Mouse (Mus musculus): ENCODE results near the gene Cd151. TPM values are rescaled to one million over a fixed set of nuclear protein-coding genes. Genes with fewer than 3 reads are reported as not detected.
"Not testable (repeated sequence)": the region's sequence is repeated elsewhere in the genome, so short reads cannot be mapped to it uniquely, and the experiment has no call there.

Cd151 gene
- total and polyA plus RNA-seq, 2 experiments from 2014 or later, result 15.0 to 52.9 TPM

GRCm38 (mm10) chr7:141443828-141444237, 23.4 kb upstream of the Cd151 start, which contains the start of gene Pidd1:
Gene Pidd1 (minus strand): TSS chr7:141444025.
- Histone ChIP-seq H3K27me3 (ENCODE audit: insufficient read depth, low read length) (no peaks in the 10 kb centered on the region), H3K36me3 (ENCODE audit: insufficient read depth, low read length) (no peaks in the 10 kb centered on the region), H3K9me3 (ENCODE audit: low read length) (no peaks in the 10 kb centered on the region), H3K4me2 (ENCODE audit: low read depth, low read length, poor library complexity, severe bottlenecking) (peak within 1 kb of the TSS; percentile 49), H3K4me1 (ENCODE audit: insufficient read depth, low read length) (no peaks in the 10 kb centered on the region; the same call in 1 of the 2 replicates), H3K4me3 (ENCODE audit: low read depth, low read length) (peak within 1 kb of the TSS; percentile 14; the same call in 1 of the 2 replicates), H3K9ac (replicated peaks; ENCODE audit: low read length, poor library complexity, severe bottlenecking) (no peak within 1 kb of the TSS; the same call in 1 of the 2 replicates), H3K27ac (ENCODE audit: low read depth, low read length) (no peak within 1 kb of the TSS)
- no peak for ATAC-seq (ENCODE audit: low FRiP score)
- TF ChIP-seq CTCF (IDR thresholded peaks at IDR 0.05), result no peak
- DNase-seq (ENCODE audit: low spot score), result peak; percentile 38
- WGBS, result under 1% methylated on average over 25 of the region's 25 CpGs

GRCm38 (mm10) chr7:141446374-141446773, 20.8 kb upstream of the Cd151 start:
- H3K4me3 ChIP-seq (ENCODE audit: low read depth, low read length); DNase-seq (ENCODE audit: low spot score); H3K27ac ChIP-seq (ENCODE audit: low read depth, low read length); H3K9ac ChIP-seq (replicated peaks; ENCODE audit: low read length, poor library complexity, severe bottlenecking); H3K4me1 ChIP-seq (ENCODE audit: insufficient read depth, low read length); H3K9me3 ChIP-seq (ENCODE audit: low read length); H3K27me3 ChIP-seq (ENCODE audit: insufficient read depth, low read length); ATAC-seq (ENCODE audit: low FRiP score); H3K36me3 ChIP-seq (ENCODE audit: insufficient read depth, low read length): not testable (repeated sequence)
- peak overlapping the region; percentile 64 for H3K4me2 ChIP-seq (ENCODE audit: low read depth, low read length, poor library complexity, severe bottlenecking)
- 85% methylated on average over 3 of the region's 3 CpGs for WGBS

- DNase-seq (ENCODE audit: low spot score) (peak; percentile 98), ATAC-seq (ENCODE audit: low FRiP score) (peak; percentile 91)
- Histone ChIP-seq H3K4me1 (ENCODE audit: insufficient read depth, low read length) (no peaks in the 10 kb centered on the region; the same call in 1 of the 2 replicates), H3K36me3 (ENCODE audit: insufficient read depth, low read length) (peaks cover 14% of the 10 kb centered on the region), H3K9me3 (ENCODE audit: low read length) (no peaks in the 10 kb centered on the region), H3K4me2 (ENCODE audit: low read depth, low read length, poor library complexity, severe bottlenecking) (peak within 1 kb of the TSS; percentile 64), H3K27me3 (ENCODE audit: insufficient read depth, low read length) (no peaks in the 10 kb centered on the region), H3K27ac (ENCODE audit: low read depth, low read length) (peak within 1 kb of the TSS; percentile 93), H3K9ac (replicated peaks; ENCODE audit: low read length, poor library complexity, severe bottlenecking) (peak within 1 kb of the TSS; percentile 89), H3K4me3 (ENCODE audit: low read depth, low read length) (peak within 1 kb of the TSS; percentile 54)
- under 1% methylated on average over 61 of the region's 63 CpGs for WGBS
- TF ChIP-seq CTCF (IDR thresholded peaks at IDR 0.05), result peak; percentile 29; the same call in 1 of the 2 replicates
Observed at GRCm38 (mm10) chr7:141447110-141447991, 19.8 kb upstream of the Cd151 start, which contains the start of gene Rplp2. Gene Rplp2 (plus strand): TSS chr7:141447370.

GRCm38 (mm10) chr7:141451928-141452327, 15.3 kb upstream of the Cd151 start:
- H3K4me2 ChIP-seq (ENCODE audit: low read depth, low read length, poor library complexity, severe bottlenecking), result no peak overlapping the region
- H3K4me3 ChIP-seq (ENCODE audit: low read depth, low read length), result no peak overlapping the region
- H3K4me1 ChIP-seq (ENCODE audit: insufficient read depth, low read length), result peaks cover 5% of the 10 kb centered on the region
- DNase-seq (ENCODE audit: low spot score) (no peak), ATAC-seq (ENCODE audit: low FRiP score) (no peak)
- no peaks in the 10 kb centered on the region for H3K9me3 ChIP-seq (ENCODE audit: low read length)
- no peaks in the 10 kb centered on the region for H3K27me3 ChIP-seq (ENCODE audit: insufficient read depth, low read length)
- no peak for TF ChIP-seq CTCF (IDR thresholded peaks at IDR 0.05)
- H3K9ac ChIP-seq (replicated peaks; ENCODE audit: low read length, poor library complexity, severe bottlenecking), result no peak overlapping the region
- H3K27ac ChIP-seq (ENCODE audit: low read depth, low read length), result no peak overlapping the region
- peaks cover 14% of the 10 kb centered on the region for H3K36me3 ChIP-seq (ENCODE audit: insufficient read depth, low read length)

GRCm38 (mm10) chr7:141453636-141454035, 13.6 kb upstream of the Cd151 start:
- H3K4me1 ChIP-seq (ENCODE audit: insufficient read depth, low read length), result peaks cover 5% of the 10 kb centered on the region; the same call in 1 of the 2 replicates
- H3K9me3 ChIP-seq (ENCODE audit: low read length), result no peaks in the 10 kb centered on the region
- H3K27me3 ChIP-seq (ENCODE audit: insufficient read depth, low read length), result no peaks in the 10 kb centered on the region
- H3K4me3 ChIP-seq (ENCODE audit: low read depth, low read length), result no peak overlapping the region
- H3K4me2 ChIP-seq (ENCODE audit: low read depth, low read length, poor library complexity, severe bottlenecking), result no peak overlapping the region
- WGBS, result 75% methylated on average over 2 of the region's 2 CpGs
- H3K27ac ChIP-seq (ENCODE audit: low read depth, low read length), result no peak overlapping the region
- no peak overlapping the region for H3K9ac ChIP-seq (replicated peaks; ENCODE audit: low read length, poor library complexity, severe bottlenecking)
- no peak for DNase-seq (ENCODE audit: low spot score)
- H3K36me3 ChIP-seq (ENCODE audit: insufficient read depth, low read length), result peaks cover 23% of the 10 kb centered on the region
- ATAC-seq (ENCODE audit: low FRiP score), result no peak
- TF ChIP-seq CTCF (IDR thresholded peaks at IDR 0.05), result no peak
